Mouse (Mus musculus) liver, embryonic 14.5 days (tissue): Measurements from ENCODE around the gene Cemip.
A peak's percentile ranks its signal among the peaks of the same experiment; 100 is the strongest.

Experiments used
- CTCF ChIP-seq: IDR thresholded peaks from 2 replicates; pipeline ENCODE4 v1.5.1; 2016; ENCODE audit warnings: antibody characterized with exemption, low read depth, control low read depth
- EP300 ChIP-seq: IDR thresholded peaks from 2 replicates; pipeline ENCODE4 v1.6.1; 2016; ENCODE audit warnings: antibody characterized with exemption, low read depth

GRCm38 (mm10) chr7:83914566-83914965 lies 171.7 kb downstream of the Cemip start:
- TF ChIP-seq CTCF (peak; percentile 81), EP300 (no peak)
